Mouse (Mus musculus): ENCODE data around the gene Pax4. TPM values are rescaled to one million over a fixed set of nuclear protein-coding genes. Genes with fewer than 3 reads are reported as not detected.

Gene Pax4
- polyA plus RNA-seq, 1 experiment from 2014 or later: not detected

DNA sequence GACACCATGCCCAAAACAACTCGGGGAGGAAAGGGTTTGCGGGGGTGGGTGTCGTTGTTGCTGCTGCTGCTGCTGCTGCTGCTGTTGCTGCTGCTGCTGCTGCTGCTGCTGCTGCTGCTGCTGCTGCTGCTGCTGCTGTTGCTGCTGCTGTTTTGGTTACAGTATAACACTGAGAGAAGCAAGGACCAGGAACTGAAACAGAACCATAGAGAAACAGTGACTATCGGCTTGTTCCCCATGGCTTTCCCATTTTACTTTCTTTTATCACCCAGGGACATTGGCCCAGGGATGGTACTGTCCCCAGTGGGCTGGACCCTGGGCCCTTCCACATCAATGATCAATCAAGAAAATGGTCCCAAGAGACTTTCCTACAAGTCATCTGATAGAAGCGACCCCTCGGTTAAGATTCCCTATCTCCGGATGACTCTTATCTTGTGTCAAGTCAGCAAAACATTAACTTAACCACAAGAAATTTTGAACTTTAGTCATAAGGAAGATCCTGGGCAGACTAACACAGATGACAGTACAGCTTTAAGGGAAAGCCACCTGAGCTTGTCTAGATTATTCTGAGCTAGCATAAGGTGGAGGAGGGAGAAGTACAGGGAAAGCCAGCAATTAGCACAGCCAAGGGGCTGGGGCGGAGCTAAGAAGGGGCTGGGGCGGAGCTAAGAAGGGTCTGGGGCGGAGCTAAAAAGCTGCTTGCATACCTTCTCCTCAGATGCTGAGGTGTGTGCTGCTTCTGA, 18.2 kb downstream of the Pax4 start:
- Histone ChIP-seq H3K4me2 (ENCODE audit: low read depth, low read length) (no peak overlapping the region), H3K27ac (replicated peaks; ENCODE audit: low read depth, low read length) (no peak overlapping the region), H3K4me1 (ENCODE audit: control insufficient read depth, insufficient read depth, low read length) (no peaks in the 10 kb centered on the region), H3K27me3 (ENCODE audit: control insufficient read depth, insufficient read depth, low read length) (no peaks in the 10 kb centered on the region), H3K36me3 (replicated peaks; ENCODE audit: control insufficient read depth, insufficient read depth, low read depth, low read length) (no peaks in the 10 kb centered on the region), H3K9me3 (replicated peaks; ENCODE audit: control insufficient read depth, low read length) (no peaks in the 10 kb centered on the region), H3K4me3 (ENCODE audit: low read depth, low read length) (no peak overlapping the region), H3K9ac (replicated peaks; ENCODE audit: low read length) (no peak overlapping the region)
- ATAC-seq (replicated peaks; ENCODE audit: insufficient number of reproducible peaks, low FRiP score, low TSS enrichment, low read depth) (no peak), DNase-seq (ENCODE audit: low spot score) (no peak)
- 81% methylated on average over 10 of the region's 10 CpGs for WGBS

DNA sequence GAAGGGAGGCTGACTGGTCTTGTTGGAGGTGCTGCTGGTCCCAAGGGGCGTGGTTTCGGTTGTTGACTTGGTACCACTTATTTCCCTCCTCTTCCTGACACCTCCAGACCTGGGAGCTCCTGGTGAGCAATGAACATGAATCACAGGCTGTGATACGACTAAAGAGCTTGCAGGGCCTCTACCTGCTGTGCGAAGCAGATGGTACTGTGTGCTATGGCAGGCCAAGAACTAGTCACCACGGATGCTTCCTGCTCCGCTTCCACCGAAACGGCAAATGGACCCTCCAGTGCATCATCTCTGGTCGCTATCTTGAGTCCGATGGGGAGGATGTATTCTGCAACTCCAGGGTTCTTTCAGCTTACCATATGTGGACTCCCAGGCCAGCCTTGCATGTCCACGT, 19.3 kb downstream of the Pax4 start:
- ATAC-seq (replicated peaks; ENCODE audit: insufficient number of reproducible peaks, low FRiP score, low TSS enrichment, low read depth): no peak
- no peaks in the 10 kb centered on the region for H3K9me3 ChIP-seq (replicated peaks; ENCODE audit: control insufficient read depth, low read length)
- no peak overlapping the region for H3K27ac ChIP-seq (replicated peaks; ENCODE audit: low read depth, low read length)
- DNase-seq (ENCODE audit: low spot score): no peak
- 90% methylated on average over 11 of the region's 11 CpGs for WGBS
- no peaks in the 10 kb centered on the region for H3K27me3 ChIP-seq (ENCODE audit: control insufficient read depth, insufficient read depth, low read length)
- no peak overlapping the region for H3K9ac ChIP-seq (replicated peaks; ENCODE audit: low read length)
- no peak overlapping the region for H3K4me2 ChIP-seq (ENCODE audit: low read depth, low read length)
- no peaks in the 10 kb centered on the region; the same call in 1 of the 2 replicates for H3K36me3 ChIP-seq (replicated peaks; ENCODE audit: control insufficient read depth, insufficient read depth, low read depth, low read length)
- H3K4me1 ChIP-seq (ENCODE audit: control insufficient read depth, insufficient read depth, low read length): no peaks in the 10 kb centered on the region
- no peak overlapping the region for H3K4me3 ChIP-seq (ENCODE audit: low read depth, low read length)

DNA sequence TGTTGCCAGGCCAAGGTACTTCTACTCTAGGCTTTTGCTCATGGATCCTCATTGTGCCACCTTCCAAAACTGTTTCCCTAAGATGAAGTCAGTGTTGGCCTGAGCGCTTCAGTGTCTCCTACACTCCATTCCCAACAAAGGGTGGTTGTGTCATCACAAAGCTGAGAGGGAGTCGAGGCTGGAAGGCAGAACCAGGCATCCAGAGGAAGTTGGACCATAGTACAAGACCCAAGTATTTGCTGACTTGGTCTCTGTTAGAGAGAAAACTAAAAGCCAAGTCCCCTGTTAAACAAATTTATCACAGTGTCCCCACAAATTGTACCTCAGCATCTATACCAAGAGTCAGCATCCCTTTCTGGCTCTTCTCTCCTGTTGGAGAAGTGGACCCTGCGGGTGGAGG, 20.9 kb downstream of the Pax4 start, which contains the start of gene Gcc1:
Gene Gcc1, minus strand, starts transcription at position 101 of the 400 bp plus-strand sequence.
- no peak within 1 kb of the TSS for H3K9ac ChIP-seq (replicated peaks; ENCODE audit: low read length)
- 87% methylated on average over 3 of the region's 3 CpGs for WGBS
- no peaks in the 10 kb centered on the region for H3K27me3 ChIP-seq (ENCODE audit: control insufficient read depth, insufficient read depth, low read length)
- H3K4me3 ChIP-seq (ENCODE audit: low read depth, low read length): no peak within 1 kb of the TSS
- H3K27ac ChIP-seq (replicated peaks; ENCODE audit: low read depth, low read length): no peak within 1 kb of the TSS
- no peak for DNase-seq (ENCODE audit: low spot score)
- no peaks in the 10 kb centered on the region for H3K4me1 ChIP-seq (ENCODE audit: control insufficient read depth, insufficient read depth, low read length)
- H3K36me3 ChIP-seq (replicated peaks; ENCODE audit: control insufficient read depth, insufficient read depth, low read depth, low read length): no peaks in the 10 kb centered on the region; the same call in 1 of the 2 replicates
- no peak for ATAC-seq (replicated peaks; ENCODE audit: insufficient number of reproducible peaks, low FRiP score, low TSS enrichment, low read depth)
- H3K9me3 ChIP-seq (replicated peaks; ENCODE audit: control insufficient read depth, low read length): no peaks in the 10 kb centered on the region
- H3K4me2 ChIP-seq (ENCODE audit: low read depth, low read length): no peak within 1 kb of the TSS

DNA sequence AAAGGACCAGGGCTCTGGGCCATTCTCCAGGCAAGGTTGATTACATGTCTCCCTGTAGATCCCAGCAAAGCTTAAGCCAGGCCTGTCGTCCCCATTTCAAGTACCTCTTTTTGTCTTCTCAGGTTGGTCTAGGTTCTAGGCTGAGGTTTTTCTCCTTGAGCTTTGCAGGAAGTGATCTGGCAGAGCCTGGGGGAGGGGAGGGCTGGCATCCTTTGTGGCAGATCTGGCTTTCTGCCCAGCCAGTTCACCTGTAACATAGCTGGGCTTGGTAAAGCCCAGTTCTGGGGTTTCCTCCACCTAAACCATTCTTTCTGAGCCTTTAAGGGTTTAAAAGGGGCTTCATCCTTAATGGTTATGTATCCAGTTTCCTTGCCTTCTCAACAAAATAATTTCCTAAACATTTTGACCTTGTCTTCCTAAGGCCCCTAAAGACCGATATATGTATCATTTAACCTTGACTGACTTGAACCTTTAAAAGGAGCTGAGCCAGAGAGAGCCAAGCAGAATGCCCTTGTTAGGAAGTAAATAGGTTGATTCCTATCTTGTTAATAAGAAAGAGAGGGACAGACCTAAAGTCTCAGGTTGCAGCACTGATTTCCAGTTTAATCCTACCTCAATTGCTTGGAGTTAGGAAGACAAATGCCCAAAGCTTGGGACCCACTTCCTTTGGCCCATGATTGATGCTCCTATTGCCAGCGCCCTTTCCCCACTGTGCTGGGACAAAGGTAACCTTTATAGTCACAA, 21.9 kb downstream of the Pax4 start, which contains the start of gene Fscn3:
Gene Fscn3, plus strand, starts transcription at position 694 of the 744 bp plus-strand sequence.
- ATAC-seq (replicated peaks; ENCODE audit: insufficient number of reproducible peaks, low FRiP score, low TSS enrichment, low read depth) (no peak), DNase-seq (ENCODE audit: low spot score) (no peak)
- H3K27me3 ChIP-seq (ENCODE audit: control insufficient read depth, insufficient read depth, low read length): no peaks in the 10 kb centered on the region
- no peak within 1 kb of the TSS for H3K9ac ChIP-seq (replicated peaks; ENCODE audit: low read length)
- no peak within 1 kb of the TSS for H3K4me3 ChIP-seq (ENCODE audit: low read depth, low read length)
- H3K27ac ChIP-seq (replicated peaks; ENCODE audit: low read depth, low read length): no peak within 1 kb of the TSS
- H3K9me3 ChIP-seq (replicated peaks; ENCODE audit: control insufficient read depth, low read length): no peaks in the 10 kb centered on the region
- no peak within 1 kb of the TSS for H3K4me2 ChIP-seq (ENCODE audit: low read depth, low read length)
- WGBS: 76% methylated on average over 3 of the region's 3 CpGs
- H3K36me3 ChIP-seq (replicated peaks; ENCODE audit: control insufficient read depth, insufficient read depth, low read depth, low read length): no peaks in the 10 kb centered on the region; the same call in 1 of the 2 replicates
- no peaks in the 10 kb centered on the region for H3K4me1 ChIP-seq (ENCODE audit: control insufficient read depth, insufficient read depth, low read length)

DNA sequence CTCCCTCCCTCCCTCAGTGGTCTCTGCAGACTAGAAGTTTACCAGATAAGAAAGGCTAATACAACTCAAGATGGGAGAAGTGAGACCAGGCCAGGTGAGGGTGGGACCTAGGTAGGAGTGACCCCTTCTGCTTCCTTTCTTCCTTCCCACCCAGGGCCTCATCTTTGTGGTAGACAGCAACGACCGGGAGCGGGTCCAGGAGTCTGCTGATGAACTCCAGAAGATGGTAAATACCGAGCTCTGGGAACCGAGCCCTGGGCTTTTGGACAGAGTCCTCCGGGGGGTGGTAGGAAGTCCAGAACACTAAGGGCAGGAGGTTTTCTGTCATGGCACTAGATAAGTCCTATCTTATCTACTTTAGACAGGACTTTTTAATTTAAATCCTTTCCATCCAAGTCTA, 24.1 kb downstream of the Pax4 start:
- Histone ChIP-seq H3K4me2 (ENCODE audit: low read depth, low read length) (no peak overlapping the region), H3K9ac (replicated peaks; ENCODE audit: low read length) (no peak overlapping the region), H3K4me3 (ENCODE audit: low read depth, low read length) (no peak overlapping the region), H3K4me1 (ENCODE audit: control insufficient read depth, insufficient read depth, low read length) (peaks cover 7% of the 10 kb centered on the region), H3K36me3 (replicated peaks; ENCODE audit: control insufficient read depth, insufficient read depth, low read depth, low read length) (no peaks in the 10 kb centered on the region; the same call in 1 of the 2 replicates), H3K27ac (replicated peaks; ENCODE audit: low read depth, low read length) (no peak overlapping the region), H3K27me3 (ENCODE audit: control insufficient read depth, insufficient read depth, low read length) (no peaks in the 10 kb centered on the region), H3K9me3 (replicated peaks; ENCODE audit: control insufficient read depth, low read length) (no peaks in the 10 kb centered on the region)
- 96% methylated on average over 6 of the region's 6 CpGs for WGBS
- DNase-seq (ENCODE audit: low spot score): no peak
- ATAC-seq (replicated peaks; ENCODE audit: insufficient number of reproducible peaks, low FRiP score, low TSS enrichment, low read depth): no peak

DNA sequence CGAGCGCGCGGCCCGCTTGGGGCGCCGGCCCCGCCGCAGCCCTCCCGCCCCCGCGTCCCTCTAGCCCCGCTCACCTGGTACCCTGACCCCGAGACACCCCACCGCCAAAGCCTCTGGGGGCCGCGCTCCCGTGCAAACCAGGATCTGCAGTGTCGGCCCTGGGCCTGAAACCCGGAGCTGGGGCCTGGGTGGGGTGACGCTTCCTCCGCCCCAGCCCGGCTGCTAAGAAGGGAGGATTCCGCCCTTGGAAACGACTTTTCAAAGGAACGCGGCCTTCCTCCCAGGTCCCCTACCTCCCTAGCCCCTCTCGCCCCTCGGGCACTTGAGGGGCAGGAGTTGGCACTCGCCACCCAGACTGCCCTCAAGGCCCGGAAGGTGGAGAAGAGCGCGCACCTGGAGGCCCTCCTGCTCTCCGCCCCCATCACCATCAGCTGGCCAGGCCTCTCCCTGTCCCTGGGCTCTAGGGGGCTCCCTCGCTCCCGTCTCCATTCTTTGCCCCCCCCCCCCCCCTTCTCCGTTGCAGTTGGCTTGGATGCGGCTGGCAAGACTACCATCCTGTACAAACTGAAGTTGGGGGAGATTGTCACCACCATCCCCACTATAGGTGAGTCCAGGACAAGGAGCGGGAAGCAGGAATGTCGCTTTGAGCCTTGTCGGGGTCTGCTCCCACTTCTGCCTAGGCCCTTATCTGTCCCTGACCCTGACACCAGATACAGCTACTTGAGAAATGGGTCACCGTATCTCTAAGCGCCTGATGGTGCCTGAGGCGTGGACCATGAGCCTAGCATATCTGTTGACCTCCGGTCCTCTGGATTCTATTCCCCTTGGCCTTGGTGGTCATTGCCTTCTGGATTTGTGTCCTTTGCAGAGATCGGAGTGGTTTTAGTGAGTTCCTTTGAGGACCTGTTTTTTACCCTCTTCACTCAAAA, 25.1 kb downstream of the Pax4 start:
- Histone ChIP-seq H3K27me3 (ENCODE audit: control insufficient read depth, insufficient read depth, low read length) (no peaks in the 10 kb centered on the region), H3K9ac (replicated peaks; ENCODE audit: low read length) (peak overlapping the region; percentile 97), H3K4me3 (ENCODE audit: low read depth, low read length) (peak overlapping the region; percentile 94), H3K4me1 (ENCODE audit: control insufficient read depth, insufficient read depth, low read length) (peaks cover 7% of the 10 kb centered on the region), H3K9me3 (replicated peaks; ENCODE audit: control insufficient read depth, low read length) (no peaks in the 10 kb centered on the region), H3K4me2 (ENCODE audit: low read depth, low read length) (peak overlapping the region; percentile 66), H3K27ac (replicated peaks; ENCODE audit: low read depth, low read length) (peak overlapping the region; percentile 65), H3K36me3 (replicated peaks; ENCODE audit: control insufficient read depth, insufficient read depth, low read depth, low read length) (no peaks in the 10 kb centered on the region; the same call in 1 of the 2 replicates)
- peak; percentile 51 for DNase-seq (ENCODE audit: low spot score)
- ATAC-seq (replicated peaks; ENCODE audit: insufficient number of reproducible peaks, low FRiP score, low TSS enrichment, low read depth): peak; percentile 32
- whole genome bisulfite sequencing: 11% methylated on average over 30 of the region's 46 CpGs

DNA sequence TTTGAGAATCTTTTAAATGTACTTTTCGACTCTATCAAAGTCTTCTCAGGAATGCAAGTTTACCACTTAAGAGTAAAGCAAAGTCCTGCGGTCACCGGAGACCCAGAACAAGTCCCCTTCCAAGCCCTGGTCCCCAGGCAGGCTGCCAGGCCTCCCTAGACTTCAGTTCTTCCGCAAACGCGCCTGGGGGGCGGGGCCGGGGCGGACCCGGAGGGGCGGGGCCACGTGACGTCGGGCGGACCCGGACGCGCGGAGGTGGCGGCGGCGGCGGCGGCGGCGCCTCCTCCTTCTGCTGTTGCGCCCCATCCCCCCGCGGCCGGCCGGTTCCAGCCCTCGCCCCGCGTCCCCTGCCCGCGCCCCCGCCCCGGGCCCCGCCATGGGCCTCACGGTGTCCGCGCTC, 25.8 kb downstream of the Pax4 start, which contains the start of gene Arf5:
Gene Arf5, plus strand, starts transcription at position 248 of the 400 bp plus-strand sequence.
- peak within 1 kb of the TSS; percentile 65 for H3K27ac ChIP-seq (replicated peaks; ENCODE audit: low read depth, low read length)
- no peaks in the 10 kb centered on the region for H3K27me3 ChIP-seq (ENCODE audit: control insufficient read depth, insufficient read depth, low read length)
- peak within 1 kb of the TSS; percentile 66 for H3K4me2 ChIP-seq (ENCODE audit: low read depth, low read length)
- H3K4me3 ChIP-seq (ENCODE audit: low read depth, low read length): peak within 1 kb of the TSS; percentile 94
- no peaks in the 10 kb centered on the region; the same call in 1 of the 2 replicates for H3K36me3 ChIP-seq (replicated peaks; ENCODE audit: control insufficient read depth, insufficient read depth, low read depth, low read length)
- H3K4me1 ChIP-seq (ENCODE audit: control insufficient read depth, insufficient read depth, low read length): peaks cover 7% of the 10 kb centered on the region
- H3K9ac ChIP-seq (replicated peaks; ENCODE audit: low read length): peak within 1 kb of the TSS; percentile 97
- ATAC-seq (replicated peaks; ENCODE audit: insufficient number of reproducible peaks, low FRiP score, low TSS enrichment, low read depth) (peak; percentile 60), DNase-seq (ENCODE audit: low spot score) (peak; percentile 89)
- 3% methylated on average over 25 of the region's 42 CpGs for WGBS
- H3K9me3 ChIP-seq (replicated peaks; ENCODE audit: control insufficient read depth, low read length): no peaks in the 10 kb centered on the region
